Mouse (Mus musculus) C2C12 (cell line): ENCODE data around the gene Tpcn1.

Experiments
- CTCF ChIP-seq: IDR thresholded peaks from one replicate; pipeline ENCODE4 v1.5.1; 2011; ENCODE audit not compliant: control insufficient read depth, insufficient read depth, insufficient read length
- FOSL1 ChIP-seq: IDR thresholded peaks from one replicate; pipeline ENCODE4 v1.8.0; 2011; ENCODE audit warnings: mild to moderate bottlenecking, low read length; ENCODE audit not compliant: poor library complexity, insufficient read depth, severe bottlenecking

DNA sequence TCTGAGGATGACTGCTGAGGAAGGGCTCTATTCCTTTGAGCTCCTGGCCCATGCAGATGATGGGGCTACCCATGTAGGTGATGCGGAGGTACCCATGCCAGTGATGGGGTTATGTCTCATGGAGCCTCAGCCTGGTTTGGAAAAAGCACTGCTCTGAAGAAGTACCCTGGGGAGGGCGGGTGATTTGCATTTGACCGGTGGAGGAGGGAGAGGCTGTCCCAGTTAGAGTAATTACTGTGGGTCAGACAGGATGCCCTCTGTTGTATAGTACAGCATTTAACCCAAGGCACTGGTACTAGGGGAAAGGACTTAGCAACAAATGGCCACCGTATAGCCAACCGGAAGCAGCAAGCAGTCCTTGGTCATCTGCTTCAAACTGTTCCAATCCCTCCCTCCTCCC, 46.4 kb upstream of the Tpcn1 start:
- TF ChIP-seq FOSL1 (no peak), CTCF (no peak)
